Mouse (Mus musculus) hindbrain, embryonic 13.5 days (tissue): Measurements from ENCODE around the gene Aanat. TPM values are rescaled to one million over a fixed set of nuclear protein-coding genes. Genes with fewer than 3 reads are reported as not detected.

Source experiments
- ATAC-seq: fragments of 200-750 bp; cut with Nextera tagmentation; 2 replicates; pipeline ENCODE4 v1.8.0; 2017; ENCODE audit warnings: moderate TSS enrichment; ENCODE audit not compliant: low FRiP score
- H3K27ac ChIP-seq: fragments of 300-500 bp; sonication (generic); 2 replicates; pipeline ENCODE4 v1.5.1; 2015; ENCODE audit warnings: inconsistent platforms, mild to moderate bottlenecking, moderate library complexity
- H3K27me3 ChIP-seq: fragments of 300-500 bp; sonication (generic); 2 replicates; pipeline ENCODE4 v1.6.1; 2015; ENCODE audit warnings: mild to moderate bottlenecking, inconsistent platforms
- H3K36me3 ChIP-seq: fragments of 300-500 bp; sonication (generic); 2 replicates; pipeline ENCODE4 v1.6.1; 2015; ENCODE audit warnings: mild to moderate bottlenecking, inconsistent platforms
- H3K4me1 ChIP-seq: fragments of 300-500 bp; sonication (generic); replicated peaks from 2 replicates; pipeline ENCODE4 v1.6.1; 2015; ENCODE audit warnings: inconsistent platforms
- H3K4me2 ChIP-seq: fragments of 300-500 bp; sonication (generic); 2 replicates; pipeline ENCODE4 v1.6.1; 2015; ENCODE audit warnings: inconsistent platforms, mild to moderate bottlenecking, moderate library complexity
- H3K4me3 ChIP-seq: fragments of 300-500 bp; sonication (generic); 2 replicates; pipeline ENCODE4 v1.5.1; 2015; ENCODE audit warnings: mild to moderate bottlenecking, inconsistent platforms
- H3K9ac ChIP-seq: fragments of 300-500 bp; sonication (generic); 2 replicates; pipeline ENCODE4 v1.6.1; 2015; ENCODE audit warnings: mild to moderate bottlenecking, inconsistent platforms
- H3K9me3 ChIP-seq: fragments of 300-500 bp; sonication (generic); 2 replicates; pipeline ENCODE4 v1.6.1; 2016; ENCODE audit warnings: inconsistent platforms
- WGBS: fragments of 180-500 bp; shearing (Covaris S2); methylation state at CpG from one replicate; pipeline ENCODE4 v1.1.7; 2015; 5-methylcytosine and 5-hydroxymethylcytosine counted together
- polyA plus RNA-seq: library from polyadenylated mRNA; unstranded; fragments of >200 nt; fragmentation: Nextera tagmentation; extraction: Ambion mirVana; gene quantifications from 2 replicates; pipeline ENCODE4 v1.2.1, GENCODE M21; 2015

Aanat gene
- polyA plus RNA-seq, 1 experiment from 2014 or later = 0.36 TPM

- Histone ChIP-seq H3K27me3 (no peaks in the 10 kb centered on the region), H3K36me3 (no peaks in the 10 kb centered on the region), H3K4me1 (peaks cover 93% of the 10 kb centered on the region), H3K27ac (peak overlapping the region; percentile 23; the same call in 1 of the 2 replicates), H3K4me2 (no peak overlapping the region), H3K9me3 (no peaks in the 10 kb centered on the region), H3K9ac (0 out of 2 replicates have a peak overlapping the region, but pooled peaks have one; percentile 31), H3K4me3 (no peak overlapping the region)
- no peak; the same call in 1 of the 2 replicates for ATAC-seq
- 45% methylated on average over 12 of the region's 12 CpGs for WGBS
Measured at GRCm38 (mm10) chr11:116554171-116554878, 31.9 kb upstream of the Aanat start.

GRCm38 (mm10) chr11:116555572-116555971, 30.7 kb upstream of the Aanat start:
- no peak for ATAC-seq
- Histone ChIP-seq H3K9me3 (no peaks in the 10 kb centered on the region), H3K9ac (peak overlapping the region; percentile 3), H3K4me3 (no peak overlapping the region), H3K4me1 (peaks cover 82% of the 10 kb centered on the region), H3K36me3 (no peaks in the 10 kb centered on the region), H3K4me2 (no peak overlapping the region), H3K27me3 (no peaks in the 10 kb centered on the region), H3K27ac (peak overlapping the region; percentile 58)
- WGBS = 88% methylated on average over 1 of the region's 1 CpGs

GRCm38 (mm10) chr11:116556308-116556707, 29.9 kb upstream of the Aanat start:
- H3K27ac ChIP-seq = peak overlapping the region; percentile 58

GRCm38 (mm10) chr11:116565283-116566041, 20.8 kb upstream of the Aanat start:
- WGBS = 82% methylated on average over 7 of the region's 7 CpGs
- no peak for ATAC-seq
- H3K9ac ChIP-seq = no peak overlapping the region
- H3K4me3 ChIP-seq = no peak overlapping the region
- no peak overlapping the region for H3K4me2 ChIP-seq
- no peaks in the 10 kb centered on the region for H3K27me3 ChIP-seq
- no peak overlapping the region for H3K27ac ChIP-seq
- no peaks in the 10 kb centered on the region for H3K36me3 ChIP-seq
- no peaks in the 10 kb centered on the region for H3K9me3 ChIP-seq
- H3K4me1 ChIP-seq = peaks cover 34% of the 10 kb centered on the region

More at GRCm38 (mm10) chr11:116556308-116556707, 29.9 kb upstream of the Aanat start:
- Histone ChIP-seq H3K9me3 (no peaks in the 10 kb centered on the region), H3K36me3 (no peaks in the 10 kb centered on the region), H3K4me3 (no peak overlapping the region), H3K9ac (peak overlapping the region; percentile 3; the same call in 1 of the 2 replicates), H3K4me1 (peaks cover 75% of the 10 kb centered on the region), H3K27me3 (no peaks in the 10 kb centered on the region), H3K4me2 (no peak overlapping the region)
- 71% methylated on average over 6 of the region's 6 CpGs for WGBS
- no peak for ATAC-seq

GRCm38 (mm10) chr11:116567531-116567930, 18.7 kb upstream of the Aanat start:
- H3K9ac ChIP-seq = 0 out of 2 replicates have a peak overlapping the region, but pooled peaks have one; percentile 29
- H3K4me2 ChIP-seq = no peak overlapping the region
- 81% methylated on average over 8 of the region's 8 CpGs for WGBS

GRCm38 (mm10) chr11:116570821-116571220, 15.4 kb upstream of the Aanat start:
- Histone ChIP-seq H3K27me3 (no peaks in the 10 kb centered on the region), H3K4me1 (peaks cover 81% of the 10 kb centered on the region), H3K9ac (no peak overlapping the region), H3K27ac (no peak overlapping the region), H3K4me2 (no peak overlapping the region), H3K4me3 (no peak overlapping the region), H3K36me3 (no peaks in the 10 kb centered on the region), H3K9me3 (no peaks in the 10 kb centered on the region)
- WGBS = 83% methylated on average over 7 of the region's 7 CpGs
- ATAC-seq = no peak

More at GRCm38 (mm10) chr11:116567531-116567930, 18.7 kb upstream of the Aanat start:
- Histone ChIP-seq H3K27me3 (no peaks in the 10 kb centered on the region), H3K4me1 (peaks cover 53% of the 10 kb centered on the region), H3K4me3 (no peak overlapping the region), H3K9me3 (no peaks in the 10 kb centered on the region), H3K36me3 (no peaks in the 10 kb centered on the region), H3K27ac (no peak overlapping the region)
- no peak for ATAC-seq

- ATAC-seq = no peak
- no peaks in the 10 kb centered on the region for H3K9me3 ChIP-seq
- no peaks in the 10 kb centered on the region for H3K27me3 ChIP-seq
- H3K9ac ChIP-seq = 0 out of 2 replicates have a peak overlapping the region, but pooled peaks have one; percentile 5
- peak overlapping the region; percentile 67; the same call in 1 of the 2 replicates for H3K27ac ChIP-seq
- H3K4me3 ChIP-seq = no peak overlapping the region
- peaks cover 83% of the 10 kb centered on the region for H3K4me1 ChIP-seq
- H3K36me3 ChIP-seq = no peaks in the 10 kb centered on the region
- no peak overlapping the region for H3K4me2 ChIP-seq
- 84% methylated on average over 19 of the region's 19 CpGs for WGBS
Measured at GRCm38 (mm10) chr11:116571767-116572679, 14.2 kb upstream of the Aanat start.

- Histone ChIP-seq H3K9ac (peak overlapping the region; percentile 43; the same call in 1 of the 2 replicates), H3K9me3 (no peaks in the 10 kb centered on the region), H3K27me3 (no peaks in the 10 kb centered on the region), H3K27ac (peak overlapping the region; percentile 67), H3K4me2 (0 out of 2 replicates have a peak overlapping the region, but pooled peaks have one; percentile 1), H3K36me3 (no peaks in the 10 kb centered on the region), H3K4me3 (no peak overlapping the region), H3K4me1 (peaks cover 85% of the 10 kb centered on the region)
- WGBS = 63% methylated on average over 12 of the region's 12 CpGs
- ATAC-seq = no peak
Measured at GRCm38 (mm10) chr11:116572756-116573543, 13.3 kb upstream of the Aanat start.

- no peaks in the 10 kb centered on the region for H3K27me3 ChIP-seq
- H3K4me1 ChIP-seq = peaks cover 98% of the 10 kb centered on the region
- 50% methylated on average over 6 of the region's 6 CpGs for WGBS
- no peak for ATAC-seq
- H3K4me2 ChIP-seq = no peak overlapping the region
- H3K9me3 ChIP-seq = no peaks in the 10 kb centered on the region
- peak overlapping the region; percentile 43; the same call in 1 of the 2 replicates for H3K9ac ChIP-seq
- H3K27ac ChIP-seq = peak overlapping the region; percentile 18; the same call in 1 of the 2 replicates
- H3K36me3 ChIP-seq = no peaks in the 10 kb centered on the region
- H3K4me3 ChIP-seq = no peak overlapping the region
Measured at GRCm38 (mm10) chr11:116574486-116574885, 11.7 kb upstream of the Aanat start.

GRCm38 (mm10) chr11:116574982-116575381, 11.2 kb upstream of the Aanat start:
- Histone ChIP-seq H3K4me2 (no peak overlapping the region), H3K4me3 (no peak overlapping the region), H3K27me3 (no peaks in the 10 kb centered on the region), H3K9ac (peak overlapping the region; percentile 43; the same call in 1 of the 2 replicates), H3K9me3 (no peaks in the 10 kb centered on the region), H3K4me1 (peaks cover 98% of the 10 kb centered on the region), H3K36me3 (no peaks in the 10 kb centered on the region), H3K27ac (0 out of 2 replicates have a peak overlapping the region, but pooled peaks have one; percentile 30)
- no peak for ATAC-seq
- 65% methylated on average over 6 of the region's 6 CpGs for WGBS

GRCm38 (mm10) chr11:116575396-116575795, 10.8 kb upstream of the Aanat start:
- Histone ChIP-seq H3K4me1 (peaks cover 98% of the 10 kb centered on the region), H3K4me2 (no peak overlapping the region), H3K9ac (0 out of 2 replicates have a peak overlapping the region, but pooled peaks have one; percentile 43), H3K9me3 (no peaks in the 10 kb centered on the region), H3K27ac (0 out of 2 replicates have a peak overlapping the region, but pooled peaks have one; percentile 30), H3K4me3 (no peak overlapping the region), H3K27me3 (no peaks in the 10 kb centered on the region), H3K36me3 (no peaks in the 10 kb centered on the region)
- ATAC-seq = no peak
- WGBS = 87% methylated on average over 2 of the region's 2 CpGs
